ENCODE assay signal across 10 mouse cellular contexts in the genomic region with DNA sequence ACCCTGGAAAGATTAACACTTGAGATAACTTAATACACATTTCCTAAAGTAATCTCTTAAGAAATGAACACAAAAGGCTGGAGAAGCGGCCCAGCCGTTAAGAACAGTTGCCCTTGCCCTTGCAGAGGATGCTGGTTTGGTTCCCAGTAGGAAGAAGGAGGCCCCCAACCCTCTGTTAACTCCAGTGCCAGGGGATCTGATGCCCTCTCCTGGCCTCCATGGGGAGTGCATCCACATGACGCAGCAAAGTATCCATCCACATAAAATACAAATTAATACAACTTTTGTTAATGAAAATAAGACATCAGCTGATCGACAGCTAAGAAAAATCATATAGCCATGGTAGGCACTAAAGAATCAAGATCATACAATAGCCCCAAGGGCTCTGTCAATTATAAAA. TPM values are rescaled to one million over a fixed set of nuclear protein-coding genes. Genes with fewer than 3 reads are reported as not detected.
DNase-seq lines count a peak whose midpoint lies in the region.
"Had no signal": no experiment of that assay in that cellular context is flagged by ENCODE, and none has a peak within 500 bp of the region (broad histone marks: within the 10 kb centered on the region; RNA-seq: fewer than 3 reads in every experiment).

No protein-coding gene starts in this region.

- peak; percentile 15 for DNase-seq in adrenal gland, postnatal 10 days
- DNase-seq in adrenal gland, adult 2 months: no peak
- DNase-seq in kidney, postnatal 4 days: peak; percentile 8 to 17
- no peak for DNase-seq in kidney, postnatal 25 days
- peak; percentile 15 for DNase-seq in thymus, postnatal 0 days (ENCODE audit: low spot score)
- DNase-seq in thymus, adult 18-20 months: no peak
- DNase-seq in frontal cortex, postnatal 10 days (ENCODE audit: low spot score in 2 of 2): no peak
- no peak for DNase-seq in right cerebral cortex, postnatal 36 days (ENCODE audit: low spot score in 2 of 2)
- DNase-seq: cerebellum, adult 9-11 months; heart, postnatal 14 days had no signal

RNA-seq across cellular contexts. Expression of a gene that starts 33.6 kb away (rescaled TPM):
- total RNA-seq in adrenal gland, postnatal 10 days (2021): 10 to 100 TPM; 25.2 to 30.3 TPM
- total RNA-seq in adrenal gland, adult 2 months (2021): 10 to 100 TPM; 33.1 to 34.3 TPM
- 5.8 and 8.4 TPM in 2 replicates for polyA plus RNA-seq in adrenal gland, adult 2 months (2012; rRNA removed)
- 18.4 and 30.5 TPM in 2 replicates for polyA plus RNA-seq in thymus, postnatal 0 days (2015; fragmentation: Nextera tagmentation; extraction: Ambion mirVana)

Comparison
In these comparisons a context has a peak if more than half of its experiments do, and no peak if none do; other contexts are left out.
1. DNase-seq: peak in adrenal gland, postnatal 10 days (single experiment), kidney, postnatal 4 days (2 of 2) and thymus, postnatal 0 days (single experiment); none in adrenal gland, adult 2 months (single experiment), kidney, postnatal 25 days (0 of 2), thymus, adult 18-20 months (0 of 2), frontal cortex, postnatal 10 days (0 of 2) and right cerebral cortex, postnatal 36 days (0 of 2).